Mouse (Mus musculus) CD4-positive, CD25-positive, alpha-beta regulatory T cell, adult 9 weeks (primary cell): ENCODE data around the gene Pabpc1l. TPM values are rescaled to one million over a fixed set of nuclear protein-coding genes. Genes with fewer than 3 reads are reported as not detected.

Source experiments
- polyA plus RNA-seq: library from polyadenylated mRNA; unstranded; fragments of 100-300 nt; shearing (Covaris generic); gene quantifications from one replicate; pipeline ENCODE4 v1.2.1, GENCODE M21; 2017

The Pabpc1l gene
- polyA plus RNA-seq: 1.7 TPM

GRCm38 (mm10) chr2:164025150-164025549 is at the start of gene Pabpc1l:
Gene Pabpc1l, plus strand, starts transcription at chr2:164025450.

GRCm38 (mm10) chr2:163994654-163994976 is 30.6 kb upstream of the Pabpc1l start, which contains the start of gene Ywhab:
Gene Ywhab, plus strand, starts transcription at chr2:163994960.

GRCm38 (mm10) chr2:164070142-164070764 is 45.0 kb downstream of the Pabpc1l start, which contains the start of gene Stk4:
Gene Stk4, plus strand, starts transcription at chr2:164070322.

GRCm38 (mm10) chr2:164070765-164071436 is 45.7 kb downstream of the Pabpc1l start, which contains the start of gene Tomm34:
Gene Tomm34, minus strand, starts transcription at chr2:164071169.

Other genes starting within 250 kb of the Pabpc1l start
- not detected for gene Ccn5, start 204.6 kb upstream of the Pabpc1l start, polyA plus RNA-seq
- not detected for gene Kcnk15, start 171.8 kb upstream of the Pabpc1l start, polyA plus RNA-seq
- not detected for gene Rims4, start 106.8 kb upstream of the Pabpc1l start, polyA plus RNA-seq
- gene Ywhab, start 30.5 kb upstream of the Pabpc1l start, polyA plus RNA-seq: 59.6 TPM
- 314 TPM for gene Stk4, start 44.9 kb downstream of the Pabpc1l start, polyA plus RNA-seq
- 123 TPM for gene Tomm34, start 45.7 kb downstream of the Pabpc1l start, polyA plus RNA-seq
- gene Kcns1, start 145.7 kb downstream of the Pabpc1l start, polyA plus RNA-seq: not detected
- gene Wfdc5, start 157.3 kb downstream of the Pabpc1l start, polyA plus RNA-seq: not detected
- not detected for gene Wfdc12, start 165.2 kb downstream of the Pabpc1l start, polyA plus RNA-seq
- gene Wfdc15a, start 174.7 kb downstream of the Pabpc1l start, polyA plus RNA-seq: not detected
- gene Wfdc15b, start 196.2 kb downstream of the Pabpc1l start, polyA plus RNA-seq: not detected
- not detected for gene Svs2, start 213.0 kb downstream of the Pabpc1l start, polyA plus RNA-seq
- not detected for gene Svs3b, start 231.2 kb downstream of the Pabpc1l start, polyA plus RNA-seq